Comparison of ENCODE assay signal across 8 mouse cellular contexts in genomic region chr15:6707551-6707935, GRCm38 (mm10). TPM values are rescaled to one million over a fixed set of nuclear protein-coding genes. Genes with fewer than 3 reads are reported as not detected.
DNase-seq lines count a peak whose midpoint lies in the region; ATAC-seq and TF ChIP-seq lines count a peak whose summit lies in the region.

No protein-coding gene starts in this region.

- H3K4me2 ChIP-seq in heart, embryonic 11.5 days: peak overlapping the region; percentile 76
- H3K4me2 ChIP-seq in kidney, embryonic 16.5 days (replicated peaks; ENCODE audit: low read depth, low read length): peak overlapping the region; percentile 76
- peak overlapping the region; percentile 78 for H3K4me2 ChIP-seq in liver, embryonic 14.5 days (ENCODE audit: low read depth)
- H3K4me2 ChIP-seq in stomach, embryonic 16.5 days (ENCODE audit: low read depth, low read length): peak overlapping the region; percentile 84

- H3K27me3 ChIP-seq in heart, embryonic 11.5 days (ENCODE audit: control insufficient read depth, insufficient read depth, low read length): no peaks in the 10 kb centered on the region
- H3K27me3 ChIP-seq in kidney, embryonic 16.5 days (ENCODE audit: insufficient read depth, low read length): peaks cover 8% of the 10 kb centered on the region
- H3K27me3 ChIP-seq in liver, embryonic 14.5 days (ENCODE audit: control insufficient read depth, insufficient read depth, low read length): no peaks in the 10 kb centered on the region
- no peaks in the 10 kb centered on the region for H3K27me3 ChIP-seq in stomach, embryonic 16.5 days (ENCODE audit: control insufficient read depth, insufficient read depth, low read length)

- TF ChIP-seq EP300 in liver, embryonic 14.5 days (IDR thresholded peaks at IDR 0.05; ENCODE audit: low read depth): no peak

- TF ChIP-seq CTCF in liver, embryonic 14.5 days (IDR thresholded peaks at IDR 0.05; ENCODE audit: low read depth): no peak

- H3K9ac ChIP-seq in heart, embryonic 11.5 days (ENCODE audit: low read depth, low read length): peak overlapping the region; percentile 96
- H3K9ac ChIP-seq in kidney, embryonic 16.5 days (replicated peaks; ENCODE audit: low read length): peak overlapping the region; percentile 93
- peak overlapping the region; percentile 94 for H3K9ac ChIP-seq in liver, embryonic 14.5 days (replicated peaks)
- H3K9ac ChIP-seq in stomach, embryonic 16.5 days (ENCODE audit: low read length): peak overlapping the region; percentile 98

- H3K36me3 ChIP-seq in heart, embryonic 11.5 days (ENCODE audit: control insufficient read depth, insufficient read depth, low read length): no peaks in the 10 kb centered on the region
- no peaks in the 10 kb centered on the region for H3K36me3 ChIP-seq in kidney, embryonic 16.5 days (ENCODE audit: insufficient read depth, low read length)
- no peaks in the 10 kb centered on the region for H3K36me3 ChIP-seq in liver, embryonic 14.5 days (replicated peaks; ENCODE audit: control insufficient read depth, insufficient read depth, low read depth)
- no peaks in the 10 kb centered on the region for H3K36me3 ChIP-seq in stomach, embryonic 16.5 days (ENCODE audit: control insufficient read depth, insufficient read depth, low read length)

- peak; percentile 72 for ATAC-seq in erythroblast, adult 5-6 weeks (replicated peaks; ENCODE audit: low FRiP score, poor library complexity, severe bottlenecking)
- ATAC-seq in heart, embryonic 11.5 days (replicated peaks; ENCODE audit: insufficient number of reproducible peaks, low FRiP score, low TSS enrichment): peak; percentile 46
- peak; percentile 75 for ATAC-seq in kidney, embryonic 16.5 days (ENCODE audit: low FRiP score, low TSS enrichment)
- ATAC-seq in liver, embryonic 14.5 days (ENCODE audit: insufficient read depth): peak; percentile 55
- peak; percentile 68 for ATAC-seq in stomach, embryonic 16.5 days (ENCODE audit: insufficient read depth, low FRiP score)

- peak; percentile 72 for DNase-seq in CD4-positive helper T cell, adult 2 months (ENCODE audit: low read depth, low spot score)
- DNase-seq in brain, adult 2 months (ENCODE audit: low read depth, low spot score): peak; percentile 75
- DNase-seq in liver, embryonic 14.5 days (ENCODE audit: low read depth in 3 of 3, low spot score in 3 of 3): peak; percentile 55 to 66 (median 56)
- peak; percentile 84 for DNase-seq in neural tube, embryonic 10.5 days (ENCODE audit: extremely low spot score, low spot score)

- 0% methylated on average over 43 of the region's 43 CpGs for WGBS in heart, embryonic 11.5 days (ENCODE audit: insufficient replicate concordance)
- WGBS in kidney, embryonic 16.5 days: under 1% methylated on average over 43 of the region's 43 CpGs
- 0% methylated on average over 42 of the region's 43 CpGs for WGBS in liver, embryonic 14.5 days (ENCODE audit: insufficient replicate concordance)
- WGBS in stomach, embryonic 16.5 days: under 1% methylated on average over 43 of the region's 43 CpGs

- H3K9me3 ChIP-seq in heart, embryonic 11.5 days (replicated peaks; ENCODE audit: control insufficient read depth, low read length): no peaks in the 10 kb centered on the region
- no peaks in the 10 kb centered on the region for H3K9me3 ChIP-seq in kidney, embryonic 16.5 days (ENCODE audit: low read length)
- H3K9me3 ChIP-seq in liver, embryonic 14.5 days (ENCODE audit: control insufficient read depth, low read length): no peaks in the 10 kb centered on the region
- H3K9me3 ChIP-seq in stomach, embryonic 16.5 days (replicated peaks; ENCODE audit: control insufficient read depth, low read length): no peaks in the 10 kb centered on the region

- peak overlapping the region; percentile 93 for H3K4me3 ChIP-seq in heart, embryonic 11.5 days (ENCODE audit: low read depth, low read length)
- H3K4me3 ChIP-seq in kidney, embryonic 16.5 days (ENCODE audit: low read length): peak overlapping the region; percentile 95
- H3K4me3 ChIP-seq in liver, embryonic 14.5 days (ENCODE audit: insufficient read depth in 1 of 2, low read depth in 2 of 2, low read length in 2 of 2): peak overlapping the region; percentile 85 to 95
- H3K4me3 ChIP-seq in stomach, embryonic 16.5 days (replicated peaks; ENCODE audit: low read length): peak overlapping the region; percentile 95

- peaks cover 12% of the 10 kb centered on the region for H3K4me1 ChIP-seq in heart, embryonic 11.5 days (ENCODE audit: control insufficient read depth, insufficient read depth, low read length)
- peaks cover 16% of the 10 kb centered on the region for H3K4me1 ChIP-seq in kidney, embryonic 16.5 days (ENCODE audit: insufficient read depth, low read length)
- H3K4me1 ChIP-seq in liver, embryonic 14.5 days (replicated peaks; ENCODE audit: control insufficient read depth in 2 of 2, insufficient read depth in 2 of 2, low read length in 1 of 2): peaks cover 27 to 37% of the 10 kb centered on the region in 2 experiments
- H3K4me1 ChIP-seq in stomach, embryonic 16.5 days (ENCODE audit: control insufficient read depth, insufficient read depth, low read length): peaks cover 20% of the 10 kb centered on the region; the same call in 1 of the 2 replicates

- H3K27ac ChIP-seq in heart, embryonic 11.5 days (ENCODE audit: low read depth, low read length): peak overlapping the region; percentile 95
- H3K27ac ChIP-seq in kidney, embryonic 16.5 days (ENCODE audit: low read length): peak overlapping the region; percentile 93
- H3K27ac ChIP-seq in liver, embryonic 14.5 days: peak overlapping the region; percentile 88
- H3K27ac ChIP-seq in stomach, embryonic 16.5 days (ENCODE audit: low read length): peak overlapping the region; percentile 93

RNA-seq across cellular contexts. Expression of gene Rictor, which starts 0.6 kb away (rescaled TPM):
- 50.7 and 66.9 TPM in 2 replicates for total RNA-seq in erythroblast, adult 5-6 weeks (2015; ENCODE audit: low replicate concordance)
- 116 and 118 TPM in 2 replicates for total RNA-seq in erythroblast, adult 5-6 weeks (2017; ENCODE audit: low replicate concordance)
- 35.0 and 38.4 TPM in 2 replicates for polyA plus RNA-seq in heart, embryonic 11.5 days (2014; fragmentation: Nextera tagmentation; extraction: Ambion mirVana)
- 43.3 TPM in 2 replicates for polyA plus RNA-seq in kidney, embryonic 16.5 days (2015; fragmentation: Nextera tagmentation; extraction: Ambion mirVana)
- 3.3 and 4.4 TPM in 2 replicates for polyA plus RNA-seq in liver, embryonic 14.5 days (2012; rRNA removed)
- polyA plus RNA-seq in liver, embryonic 14.5 days (2014; fragmentation: Nextera tagmentation; extraction: Ambion mirVana): 12.7 and 14.2 TPM in 2 replicates
- polyA plus RNA-seq in stomach, embryonic 16.5 days (2015; fragmentation: Nextera tagmentation; extraction: Ambion mirVana): 37.1 and 41.2 TPM in 2 replicates

Comparison
In these comparisons a context has a peak if more than half of its experiments do, and no peak if none do; other contexts are left out.
1. Peak in every context shown above with its lines: DNase-seq, ATAC-seq, H3K4me3 ChIP-seq and H3K27ac ChIP-seq.